Mouse (Mus musculus): ENCODE results near the gene Cnr1. TPM values are rescaled to one million over a fixed set of nuclear protein-coding genes. Genes with fewer than 3 reads are reported as not detected.

Gene Cnr1
- polyA plus RNA-seq, 1 experiment = 55.0 TPM

DNA sequence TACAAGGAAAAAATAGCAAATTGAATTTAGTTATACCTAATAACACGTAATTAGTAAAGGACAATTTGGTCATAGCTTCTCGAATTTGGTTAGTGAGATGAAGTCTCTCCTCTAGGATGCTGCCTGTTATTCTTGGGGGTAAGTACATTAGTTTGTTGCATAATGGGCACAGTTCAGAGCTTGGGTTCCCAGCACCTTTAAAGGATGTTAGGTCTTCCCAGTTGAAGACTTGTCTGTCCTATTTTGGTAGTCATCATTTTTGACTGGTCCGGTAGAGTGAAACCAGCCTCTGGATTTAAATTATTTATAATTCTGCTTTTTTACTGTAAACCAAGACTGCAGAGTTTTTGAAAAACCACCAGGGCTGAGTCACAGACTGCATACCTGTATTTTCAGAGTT, 3.3 kb downstream of the Cnr1 start:
- H3K4me1 ChIP-seq (ENCODE audit: control insufficient read depth, insufficient read depth, low read length) = no peaks in the 10 kb centered on the region
- H3K4me3 ChIP-seq (ENCODE audit: insufficient read depth, low read length) = peak overlapping the region; percentile 70; the same call in 1 of the 2 replicates
- TF ChIP-seq POLR2A (IDR thresholded peaks at IDR 0.05; ENCODE audit: extremely low read depth, insufficient read depth, low read length) (no peak), CTCF (IDR thresholded peaks at IDR 0.05; ENCODE audit: extremely low read depth, insufficient read depth, low read length) (no peak)
- H3K27ac ChIP-seq (ENCODE audit: insufficient read depth, low read length) = no peak overlapping the region

DNA sequence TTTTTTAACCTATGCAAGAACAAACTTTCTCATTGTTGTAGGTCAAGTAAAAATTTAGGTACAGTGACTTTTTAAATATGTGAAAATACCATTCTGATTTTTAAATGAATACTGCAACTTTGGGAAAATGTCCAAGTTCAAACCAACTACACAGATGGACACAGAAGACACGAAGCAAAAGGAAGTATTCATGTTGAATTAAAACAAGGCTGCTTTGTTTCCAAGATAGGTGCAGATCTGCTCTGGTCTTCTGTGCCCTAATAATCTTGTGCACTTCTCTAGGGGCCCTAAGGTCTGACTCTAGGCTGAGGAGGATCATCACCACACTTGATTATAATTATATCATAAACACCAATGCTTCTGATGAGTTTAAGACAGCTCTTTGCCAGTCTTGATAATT, 4.1 kb downstream of the Cnr1 start:
- H3K4me3 ChIP-seq (ENCODE audit: insufficient read depth, low read length) = peak overlapping the region; percentile 29; the same call in 1 of the 2 replicates

DNA sequence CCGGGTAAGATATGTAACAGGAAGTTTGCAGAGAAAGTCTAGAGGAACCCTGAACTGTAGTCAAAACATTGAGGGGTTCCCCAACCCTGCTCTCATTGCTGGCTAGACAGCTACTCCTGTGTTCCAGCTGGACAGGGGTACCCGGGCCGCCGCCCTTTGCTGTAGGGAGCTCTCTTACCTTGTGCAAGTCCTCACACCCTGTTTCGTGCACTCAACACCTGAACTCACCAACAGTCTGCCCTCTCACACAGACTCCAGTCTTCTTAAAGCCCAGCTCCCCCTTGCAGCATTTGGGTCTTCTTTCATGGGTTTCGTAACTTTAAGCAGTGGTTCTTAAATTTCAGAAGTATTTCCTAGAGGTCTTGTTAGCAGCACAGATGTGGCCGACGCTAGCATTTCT, 7.0 kb downstream of the Cnr1 start:
- Histone ChIP-seq H3K4me3 (ENCODE audit: insufficient read depth, low read length) (no peak overlapping the region), H3K27ac (ENCODE audit: insufficient read depth, low read length) (no peak overlapping the region), H3K4me1 (ENCODE audit: control insufficient read depth, insufficient read depth, low read length) (no peaks in the 10 kb centered on the region)
- no peak for TF ChIP-seq CTCF (IDR thresholded peaks at IDR 0.05; ENCODE audit: extremely low read depth, insufficient read depth, low read length)
- TF ChIP-seq POLR2A (IDR thresholded peaks at IDR 0.05; ENCODE audit: extremely low read depth, insufficient read depth, low read length) = no peak

More for the DNA sequence above, 4.1 kb downstream of the Cnr1 start:
- no peak overlapping the region for H3K27ac ChIP-seq (ENCODE audit: insufficient read depth, low read length)
- no peaks in the 10 kb centered on the region for H3K4me1 ChIP-seq (ENCODE audit: control insufficient read depth, insufficient read depth, low read length)
- TF ChIP-seq POLR2A (IDR thresholded peaks at IDR 0.05; ENCODE audit: extremely low read depth, insufficient read depth, low read length) (no peak), CTCF (IDR thresholded peaks at IDR 0.05; ENCODE audit: extremely low read depth, insufficient read depth, low read length) (no peak)

DNA sequence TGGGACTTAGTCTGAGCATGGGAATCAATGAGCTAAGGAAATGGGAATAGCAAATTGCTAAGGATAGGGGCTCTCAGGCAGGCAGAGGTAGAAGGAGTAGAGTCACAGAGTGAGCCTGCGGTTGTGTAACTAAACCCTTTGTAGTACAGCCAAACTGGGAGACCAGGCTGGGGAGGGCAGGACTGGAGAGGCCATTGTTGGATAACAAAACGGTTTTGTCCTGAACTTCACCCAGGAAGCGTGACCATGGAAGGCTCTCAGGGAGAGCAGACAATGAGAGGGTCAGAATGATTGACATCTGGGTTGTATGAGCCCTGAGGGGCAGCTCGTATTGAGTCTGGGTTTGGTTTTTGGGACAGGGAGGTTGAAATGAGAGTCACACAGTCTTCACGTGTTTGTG, 17.2 kb downstream of the Cnr1 start:
- Histone ChIP-seq H3K4me1 (ENCODE audit: control insufficient read depth, insufficient read depth, low read length) (no peaks in the 10 kb centered on the region), H3K27ac (ENCODE audit: insufficient read depth, low read length) (no peak overlapping the region), H3K4me3 (ENCODE audit: insufficient read depth, low read length) (no peak overlapping the region)

DNA sequence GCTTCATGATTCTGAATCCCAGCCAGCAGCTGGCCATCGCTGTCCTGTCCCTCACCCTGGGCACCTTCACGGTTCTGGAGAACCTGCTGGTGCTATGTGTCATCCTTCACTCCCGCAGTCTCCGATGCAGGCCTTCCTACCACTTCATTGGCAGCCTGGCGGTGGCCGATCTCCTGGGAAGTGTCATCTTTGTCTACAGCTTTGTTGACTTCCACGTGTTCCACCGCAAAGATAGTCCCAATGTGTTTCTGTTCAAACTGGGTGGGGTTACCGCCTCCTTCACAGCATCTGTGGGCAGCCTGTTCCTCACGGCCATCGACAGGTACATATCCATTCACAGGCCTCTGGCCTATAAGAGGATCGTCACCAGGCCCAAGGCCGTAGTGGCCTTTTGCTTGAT, 19.5 kb downstream of the Cnr1 start:
- H3K4me3 ChIP-seq (ENCODE audit: insufficient read depth, low read length) = no peak overlapping the region
- TF ChIP-seq POLR2A (IDR thresholded peaks at IDR 0.05; ENCODE audit: extremely low read depth, insufficient read depth, low read length) (no peak), CTCF (IDR thresholded peaks at IDR 0.05; ENCODE audit: extremely low read depth, insufficient read depth, low read length) (no peak)
- H3K4me1 ChIP-seq (ENCODE audit: control insufficient read depth, insufficient read depth, low read length) = no peaks in the 10 kb centered on the region
- H3K27ac ChIP-seq (ENCODE audit: insufficient read depth, low read length) = no peak overlapping the region

More for the DNA sequence above, 17.2 kb downstream of the Cnr1 start:
- TF ChIP-seq CTCF (IDR thresholded peaks at IDR 0.05; ENCODE audit: extremely low read depth, insufficient read depth, low read length) (no peak), POLR2A (IDR thresholded peaks at IDR 0.05; ENCODE audit: extremely low read depth, insufficient read depth, low read length) (no peak)

DNA sequence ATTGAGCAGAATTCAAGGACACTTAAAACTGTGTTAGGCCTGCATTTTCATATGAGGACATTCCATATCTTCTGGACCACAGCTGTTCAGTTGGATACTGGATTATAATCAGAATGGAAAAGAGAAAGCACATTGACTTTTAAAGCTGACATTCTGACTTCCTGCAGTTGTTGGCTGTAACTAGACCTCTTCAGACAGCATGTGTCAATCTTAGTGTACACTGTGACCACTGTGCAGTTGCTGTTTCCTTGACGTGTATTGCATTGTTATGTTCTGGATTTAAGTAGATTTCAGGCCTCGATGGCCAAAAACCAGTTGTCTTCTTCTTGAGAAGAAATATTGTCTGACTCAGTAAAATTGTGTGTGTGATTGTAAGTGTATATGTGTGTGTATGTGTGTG, 21.3 kb downstream of the Cnr1 start:
- no peak for TF ChIP-seq POLR2A (IDR thresholded peaks at IDR 0.05; ENCODE audit: extremely low read depth, insufficient read depth, low read length)
- TF ChIP-seq CTCF (IDR thresholded peaks at IDR 0.05; ENCODE audit: extremely low read depth, insufficient read depth, low read length) = no peak
- Histone ChIP-seq H3K4me3 (ENCODE audit: insufficient read depth, low read length) (no peak overlapping the region), H3K27ac (ENCODE audit: insufficient read depth, low read length) (no peak overlapping the region), H3K4me1 (ENCODE audit: control insufficient read depth, insufficient read depth, low read length) (no peaks in the 10 kb centered on the region)

DNA sequence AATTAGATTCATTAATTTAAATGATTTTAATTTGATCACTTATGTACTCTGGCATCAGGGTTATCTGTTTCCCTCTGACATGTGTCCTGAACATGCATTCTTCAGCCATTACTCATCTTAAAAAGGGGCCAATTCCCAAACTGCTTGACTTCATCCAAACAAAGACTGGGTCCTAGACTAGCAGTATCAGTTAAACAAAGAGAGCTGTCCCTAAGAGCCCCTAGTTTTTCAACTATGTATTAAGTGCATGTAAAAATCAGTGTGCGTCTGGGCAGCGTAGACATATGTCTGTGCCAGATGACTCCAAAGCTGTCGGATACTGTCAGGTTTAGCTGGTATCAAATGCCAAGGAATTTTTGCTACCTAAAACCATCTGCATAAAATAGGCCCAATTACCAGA, 23.2 kb downstream of the Cnr1 start:
- no peak overlapping the region for H3K27ac ChIP-seq (ENCODE audit: insufficient read depth, low read length)
- no peak overlapping the region for H3K4me3 ChIP-seq (ENCODE audit: insufficient read depth, low read length)
- TF ChIP-seq POLR2A (IDR thresholded peaks at IDR 0.05; ENCODE audit: extremely low read depth, insufficient read depth, low read length) (no peak), CTCF (IDR thresholded peaks at IDR 0.05; ENCODE audit: extremely low read depth, insufficient read depth, low read length) (no peak)
- no peaks in the 10 kb centered on the region for H3K4me1 ChIP-seq (ENCODE audit: control insufficient read depth, insufficient read depth, low read length)

DNA sequence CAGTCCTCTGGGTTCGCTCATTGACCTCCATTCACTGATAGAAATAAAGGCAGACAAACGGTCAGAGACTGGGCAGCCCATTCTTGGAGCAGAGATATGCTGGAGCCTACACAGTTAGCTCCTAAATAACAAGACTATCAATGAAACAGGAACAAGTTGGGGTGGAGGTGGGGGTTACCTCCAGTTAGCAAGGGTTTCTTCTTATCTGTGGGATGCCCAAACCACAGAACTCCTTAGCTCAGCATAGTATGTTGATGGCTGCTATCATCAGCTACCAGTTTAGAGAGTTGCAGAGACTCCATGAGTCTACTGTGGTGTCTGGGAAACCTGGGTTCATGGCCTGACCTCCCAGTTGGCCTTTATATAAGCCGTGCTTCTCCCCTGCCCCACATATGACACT, 33.0 kb downstream of the Cnr1 start:
- Histone ChIP-seq H3K4me3 (ENCODE audit: insufficient read depth, low read length) (no peak overlapping the region), H3K27ac (ENCODE audit: insufficient read depth, low read length) (no peak overlapping the region), H3K4me1 (ENCODE audit: control insufficient read depth, insufficient read depth, low read length) (no peaks in the 10 kb centered on the region)
- TF ChIP-seq CTCF (IDR thresholded peaks at IDR 0.05; ENCODE audit: extremely low read depth, insufficient read depth, low read length) = no peak
- no peak for TF ChIP-seq POLR2A (IDR thresholded peaks at IDR 0.05; ENCODE audit: extremely low read depth, insufficient read depth, low read length)

DNA sequence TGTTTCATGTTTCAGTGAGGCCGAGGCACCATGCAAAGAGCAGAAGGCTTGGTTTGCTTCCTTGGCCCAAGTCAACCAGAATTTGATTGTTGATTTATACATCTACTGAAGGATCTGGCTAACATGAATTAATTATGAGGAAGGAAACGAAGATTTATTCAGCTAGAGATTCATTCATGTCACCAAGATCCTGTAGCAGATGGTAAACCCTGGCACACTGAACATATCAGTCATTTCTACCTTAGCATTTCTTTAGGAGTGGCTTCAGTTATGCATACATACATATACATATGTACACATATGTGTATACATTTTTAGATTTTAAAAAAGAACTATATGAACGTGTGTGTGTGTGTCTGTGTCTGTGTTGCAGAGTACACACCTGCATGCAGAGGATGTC, 34.1 kb downstream of the Cnr1 start:
- no peak overlapping the region for H3K4me3 ChIP-seq (ENCODE audit: insufficient read depth, low read length)
- no peak overlapping the region for H3K27ac ChIP-seq (ENCODE audit: insufficient read depth, low read length)

DNA sequence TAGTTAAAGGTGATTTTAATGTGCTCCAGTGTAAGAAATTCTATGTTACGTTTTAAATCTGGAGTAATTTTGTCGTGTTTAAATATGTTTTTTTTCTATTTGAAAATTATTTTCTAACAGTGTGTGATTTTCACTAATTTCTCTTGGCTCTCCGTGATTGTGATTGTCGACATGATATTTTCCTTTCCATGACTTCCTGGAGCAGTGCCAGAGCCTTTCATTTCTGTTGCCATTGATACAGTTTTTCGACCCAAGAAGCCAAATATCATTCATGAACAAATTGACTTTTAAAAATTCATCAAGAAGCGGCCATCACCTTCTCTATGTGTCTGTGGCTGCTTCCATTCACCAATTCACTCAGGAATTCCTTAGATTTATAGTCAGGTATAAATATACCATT, 35.4 kb downstream of the Cnr1 start:
- no peak overlapping the region for H3K4me3 ChIP-seq (ENCODE audit: insufficient read depth, low read length)
- H3K27ac ChIP-seq (ENCODE audit: insufficient read depth, low read length) = no peak overlapping the region
- TF ChIP-seq CTCF (IDR thresholded peaks at IDR 0.05; ENCODE audit: extremely low read depth, insufficient read depth, low read length) (no peak), POLR2A (IDR thresholded peaks at IDR 0.05; ENCODE audit: extremely low read depth, insufficient read depth, low read length) (no peak)
- no peaks in the 10 kb centered on the region for H3K4me1 ChIP-seq (ENCODE audit: control insufficient read depth, insufficient read depth, low read length)

More for the DNA sequence above, 34.1 kb downstream of the Cnr1 start:
- TF ChIP-seq CTCF (IDR thresholded peaks at IDR 0.05; ENCODE audit: extremely low read depth, insufficient read depth, low read length) (no peak), POLR2A (IDR thresholded peaks at IDR 0.05; ENCODE audit: extremely low read depth, insufficient read depth, low read length) (no peak)
- H3K4me1 ChIP-seq (ENCODE audit: control insufficient read depth, insufficient read depth, low read length) = no peaks in the 10 kb centered on the region
